8 mouse cellular contexts compared by ENCODE assay signal in the genomic region with DNA sequence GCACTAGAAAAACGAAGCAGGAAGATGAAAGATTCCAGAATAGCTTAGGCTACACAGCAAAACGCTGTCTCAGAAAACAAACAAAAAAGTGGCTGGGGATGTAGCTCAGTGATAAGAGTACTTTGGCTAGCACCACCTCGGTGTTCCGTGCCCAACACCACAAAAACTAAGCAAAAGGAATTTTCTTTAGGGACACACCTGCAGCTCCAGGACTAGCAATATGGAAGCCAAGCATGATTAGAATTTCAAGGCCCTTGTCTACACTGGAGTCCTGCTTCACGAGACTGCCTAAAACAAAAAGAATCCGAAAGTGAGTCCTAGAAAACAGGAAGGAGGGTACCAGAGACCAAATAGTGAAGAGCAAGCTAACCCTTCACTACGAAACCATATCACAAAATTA. TPM values are rescaled to one million over a fixed set of nuclear protein-coding genes. Genes with fewer than 3 reads are reported as not detected.
DNase-seq lines count a peak whose midpoint lies in the region; ATAC-seq and TF ChIP-seq lines count a peak whose summit lies in the region.

No protein-coding gene starts in this region.

- H3K4me3 ChIP-seq in erythroblast, embryonic 14.5 days (replicated peaks): peak overlapping the region; percentile 79
- H3K4me3 ChIP-seq in limb, embryonic 14.5 days (replicated peaks; ENCODE audit: low read length): peak overlapping the region; percentile 67
- H3K4me3 ChIP-seq in neural tube, embryonic 13.5 days: peak overlapping the region; percentile 66

- 48% methylated on average over 7 of the region's 7 CpGs for WGBS in limb, embryonic 14.5 days
- WGBS in neural tube, embryonic 13.5 days: 47% methylated on average over 7 of the region's 7 CpGs

- H3K36me3 ChIP-seq in erythroblast, embryonic 14.5 days (ENCODE audit: control insufficient read depth): peaks cover 41% of the 10 kb centered on the region
- peaks cover 10% of the 10 kb centered on the region for H3K36me3 ChIP-seq in limb, embryonic 14.5 days (ENCODE audit: control insufficient read depth, insufficient read depth, low read length)
- peaks cover 9% of the 10 kb centered on the region for H3K36me3 ChIP-seq in neural tube, embryonic 13.5 days

- no peak for TF ChIP-seq POLR2A in limb, embryonic 14.5 days (IDR thresholded peaks at IDR 0.05; ENCODE audit: borderline replicate concordance, extremely low read depth, insufficient read depth, insufficient read length)

- H3K27ac ChIP-seq in limb, embryonic 14.5 days (replicated peaks; ENCODE audit: low read depth, low read length): peak overlapping the region; percentile 67
- peak overlapping the region; percentile 88; the same call in 1 of the 2 replicates for H3K27ac ChIP-seq in neural tube, embryonic 13.5 days (replicated peaks)

- H3K9ac ChIP-seq in limb, embryonic 14.5 days (ENCODE audit: low read depth, low read length, severe bottlenecking): no peak overlapping the region; the same call in 1 of the 2 replicates
- 0 out of 2 replicates have a peak overlapping the region, but pooled peaks have one; percentile 8 for H3K9ac ChIP-seq in neural tube, embryonic 13.5 days

- H3K9me3 ChIP-seq in erythroblast, embryonic 14.5 days (ENCODE audit: control insufficient read depth, low read length): no peaks in the 10 kb centered on the region
- no peaks in the 10 kb centered on the region for H3K9me3 ChIP-seq in limb, embryonic 14.5 days (ENCODE audit: control insufficient read depth, low read length)
- H3K9me3 ChIP-seq in neural tube, embryonic 13.5 days: no peaks in the 10 kb centered on the region

- peak; percentile 34 for DNase-seq in adrenal gland, adult 2 months
- DNase-seq in adrenal gland, adult 8-10 months: no peak
- DNase-seq in 3T3-L1 (ENCODE audit: low read depth, low spot score): peak; percentile 14
- no peak for DNase-seq in limb, embryonic 14.5 days (ENCODE audit: low spot score)
- DNase-seq in right cerebral cortex, postnatal 4 days: no peak
- no peak for DNase-seq in layer of hippocampus, postnatal 10 days (ENCODE audit: low spot score in 2 of 2)

- H3K4me1 ChIP-seq in erythroblast, embryonic 14.5 days (ENCODE audit: control insufficient read depth): peaks cover 53% of the 10 kb centered on the region
- H3K4me1 ChIP-seq in limb, embryonic 14.5 days (ENCODE audit: control insufficient read depth, insufficient read depth, low read length): peaks cover 10% of the 10 kb centered on the region
- H3K4me1 ChIP-seq in neural tube, embryonic 13.5 days (replicated peaks): peaks cover 18% of the 10 kb centered on the region

- no peaks in the 10 kb centered on the region for H3K27me3 ChIP-seq in erythroblast, embryonic 14.5 days (ENCODE audit: control insufficient read depth)
- no peaks in the 10 kb centered on the region for H3K27me3 ChIP-seq in limb, embryonic 14.5 days (ENCODE audit: control insufficient read depth, insufficient read depth, low read length)
- no peaks in the 10 kb centered on the region for H3K27me3 ChIP-seq in neural tube, embryonic 13.5 days

- H3K4me2 ChIP-seq in limb, embryonic 14.5 days (replicated peaks; ENCODE audit: low read depth, low read length, severe bottlenecking): peak overlapping the region; percentile 38
- peak overlapping the region; percentile 80 for H3K4me2 ChIP-seq in neural tube, embryonic 13.5 days

- no peak for ATAC-seq in limb, embryonic 14.5 days (ENCODE audit: low FRiP score, low read depth)
- no peak for ATAC-seq in neural tube, embryonic 13.5 days (ENCODE audit: low read depth)

RNA-seq across cellular contexts. Expression of gene Sertad3, which starts 1.0 kb away (rescaled TPM):
- total RNA-seq in adrenal gland, adult 2 months (2021): 10 to 100 TPM; 11.6 to 21.0 TPM
- polyA plus RNA-seq in adrenal gland, adult 2 months (2012; rRNA removed): 20.0 and 20.9 TPM in 2 replicates
- 10 to 100 TPM; 12.6 to 19.4 (median 14.8) TPM for total RNA-seq in adrenal gland, adult 8-10 months (2022)
- 9.6 and 9.9 TPM in 2 replicates for polyA plus RNA-seq in erythroblast, embryonic 14.5 days (2012)
- 31.3 and 32.1 TPM in 2 replicates for polyA plus RNA-seq in limb, embryonic 14.5 days (2012; rRNA removed)
- 31.5 and 32.4 TPM in 2 replicates for polyA plus RNA-seq in limb, embryonic 14.5 days (2014; fragmentation: Nextera tagmentation; extraction: Ambion mirVana)
- polyA plus RNA-seq in neural tube, embryonic 13.5 days (2015; fragmentation: Nextera tagmentation; extraction: Ambion mirVana): 16.7 and 16.8 TPM in 2 replicates
- 1 to 10 TPM; 3.6 to 3.8 TPM for total RNA-seq in layer of hippocampus, postnatal 10 days (2021)

RNA-seq across cellular contexts. Expression of gene Sertad1, which starts 14.1 kb away (rescaled TPM):
- 10 to 100 TPM; 17.9 to 25.6 TPM for total RNA-seq in adrenal gland, adult 2 months (2021)
- polyA plus RNA-seq in adrenal gland, adult 2 months (2012; rRNA removed): 57.7 and 60.5 TPM in 2 replicates
- 10 to 100 TPM; 20.2 to 37.1 (median 23.9) TPM for total RNA-seq in adrenal gland, adult 8-10 months (2022)
- 17.9 and 18.5 TPM in 2 replicates for polyA plus RNA-seq in erythroblast, embryonic 14.5 days (2012)
- 23.3 and 28.0 TPM in 2 replicates for polyA plus RNA-seq in limb, embryonic 14.5 days (2012; rRNA removed)
- polyA plus RNA-seq in limb, embryonic 14.5 days (2014; fragmentation: Nextera tagmentation; extraction: Ambion mirVana): 34.2 and 39.4 TPM in 2 replicates
- polyA plus RNA-seq in neural tube, embryonic 13.5 days (2015; fragmentation: Nextera tagmentation; extraction: Ambion mirVana): 12.3 and 14.1 TPM in 2 replicates
- total RNA-seq in layer of hippocampus, postnatal 10 days (2021): 1 to 10 TPM; 4.5 TPM

RNA-seq across cellular contexts. Expression of gene Blvrb, which starts 24.8 kb away (rescaled TPM):
- 10 to 100 TPM; 48.4 to 51.1 TPM for total RNA-seq in adrenal gland, adult 2 months (2021)
- polyA plus RNA-seq in adrenal gland, adult 2 months (2012; rRNA removed): 70.2 and 86.2 TPM in 2 replicates
- 10 to 100 TPM; 33.7 to 49.5 (median 44.8) TPM for total RNA-seq in adrenal gland, adult 8-10 months (2022)
- polyA plus RNA-seq in erythroblast, embryonic 14.5 days (2012): 842 and 917 TPM in 2 replicates
- polyA plus RNA-seq in limb, embryonic 14.5 days (2012; rRNA removed): 44.8 and 49.5 TPM in 2 replicates
- 60.8 and 61.2 TPM in 2 replicates for polyA plus RNA-seq in limb, embryonic 14.5 days (2014; fragmentation: Nextera tagmentation; extraction: Ambion mirVana)
- polyA plus RNA-seq in neural tube, embryonic 13.5 days (2015; fragmentation: Nextera tagmentation; extraction: Ambion mirVana): 21.3 and 23.3 TPM in 2 replicates
- total RNA-seq in layer of hippocampus, postnatal 10 days (2021): 10 to 100 TPM; 16.5 to 17.1 TPM

RNA-seq across cellular contexts. Expression of gene Sptbn4, which starts 25.1 kb away (rescaled TPM):
- total RNA-seq in adrenal gland, adult 2 months (2021): 1 to 10 TPM; 1.5 to 1.9 TPM
- polyA plus RNA-seq in adrenal gland, adult 2 months (2012; rRNA removed): 0.84 and 2.3 TPM in 2 replicates
- total RNA-seq in adrenal gland, adult 8-10 months (2022): 1 to 10 TPM; 3.0 to 8.0 (median 4.9) TPM
- 0.01 and 0.02 TPM in 2 replicates for polyA plus RNA-seq in erythroblast, embryonic 14.5 days (2012)
- 0.60 and 0.64 TPM in 2 replicates for polyA plus RNA-seq in limb, embryonic 14.5 days (2012; rRNA removed)
- 0.15 TPM in 2 replicates for polyA plus RNA-seq in limb, embryonic 14.5 days (2014; fragmentation: Nextera tagmentation; extraction: Ambion mirVana)
- polyA plus RNA-seq in neural tube, embryonic 13.5 days (2015; fragmentation: Nextera tagmentation; extraction: Ambion mirVana): 1.7 and 2.8 TPM in 2 replicates
- 100 to 1,000 TPM in 1 of 2 experiments, 10 to 100 TPM in 1; 89.6 to 105 TPM for total RNA-seq in layer of hippocampus, postnatal 10 days (2021)

RNA-seq across cellular contexts. Expression of gene Prx, which starts 26.5 kb away (rescaled TPM):
- total RNA-seq in adrenal gland, adult 2 months (2021): 1 to 10 TPM; 1.4 to 4.0 TPM
- 2.0 and 2.2 TPM in 2 replicates for polyA plus RNA-seq in adrenal gland, adult 2 months (2012; rRNA removed)
- total RNA-seq in adrenal gland, adult 8-10 months (2022): 1 to 10 TPM; 2.6 to 4.7 (median 3.3) TPM
- 0.41 TPM in 2 replicates for polyA plus RNA-seq in erythroblast, embryonic 14.5 days (2012)
- polyA plus RNA-seq in limb, embryonic 14.5 days (2012; rRNA removed): 6.3 and 6.6 TPM in 2 replicates
- polyA plus RNA-seq in limb, embryonic 14.5 days (2014; fragmentation: Nextera tagmentation; extraction: Ambion mirVana): 2.1 and 2.5 TPM in 2 replicates
- 1.9 TPM in 2 replicates for polyA plus RNA-seq in neural tube, embryonic 13.5 days (2015; fragmentation: Nextera tagmentation; extraction: Ambion mirVana)
- 1 to 10 TPM; 1.1 to 1.5 TPM for total RNA-seq in layer of hippocampus, postnatal 10 days (2021)

Comparison
In these comparisons a context has a peak if more than half of its experiments do, and no peak if none do; other contexts are left out.
1. DNase-seq: peak in adrenal gland, adult 2 months (single experiment) and 3T3-L1 (single experiment); none in adrenal gland, adult 8-10 months (single experiment), limb, embryonic 14.5 days (single experiment), right cerebral cortex, postnatal 4 days (single experiment) and layer of hippocampus, postnatal 10 days (0 of 2).
2. Peak in every context shown above with its lines, with median percentiles within 50 percentile points of each other: H3K4me3 ChIP-seq.